Mouse (Mus musculus): ENCODE data around the gene Klhl26. TPM values are rescaled to one million over a fixed set of nuclear protein-coding genes. Genes with fewer than 3 reads are reported as not detected.
A peak's percentile ranks its signal among the peaks of the same experiment; 100 is the strongest.

Gene Klhl26
- polyA plus RNA-seq, 1 experiment from 2014 or later, result 29.6 TPM

- Histone ChIP-seq H3K9me3 (no peaks in the 10 kb centered on the region), H3K4me2 (replicated peaks) (peak overlapping the region; percentile 86), H3K4me1 (peaks cover 18% of the 10 kb centered on the region), H3K9ac (peak overlapping the region; percentile 80; the same call in 1 of the 2 replicates), H3K4me3 (peak overlapping the region; percentile 68), H3K36me3 (no peaks in the 10 kb centered on the region), H3K27ac (no peak overlapping the region), H3K27me3 (no peaks in the 10 kb centered on the region)
- no peak for ATAC-seq (ENCODE audit: insufficient number of reproducible peaks, insufficient read depth, low FRiP score, low TSS enrichment)
- WGBS, result 84% methylated on average over 2 of the region's 2 CpGs
Observed at GRCm38 (mm10) chr8:70438423-70438822, 38.3 kb downstream of the Klhl26 start.

- no peaks in the 10 kb centered on the region for H3K27me3 ChIP-seq
- ATAC-seq (ENCODE audit: insufficient number of reproducible peaks, insufficient read depth, low FRiP score, low TSS enrichment), result no peak
- H3K27ac ChIP-seq, result no peak overlapping the region
- 88% methylated on average over 5 of the region's 5 CpGs for WGBS
- H3K9me3 ChIP-seq, result no peaks in the 10 kb centered on the region
- H3K4me2 ChIP-seq (replicated peaks), result no peak overlapping the region
- H3K4me1 ChIP-seq, result peaks cover 17% of the 10 kb centered on the region
- no peak overlapping the region for H3K4me3 ChIP-seq
- no peaks in the 10 kb centered on the region for H3K36me3 ChIP-seq
- no peak overlapping the region for H3K9ac ChIP-seq
Observed at GRCm38 (mm10) chr8:70435156-70435555, 41.6 kb downstream of the Klhl26 start.

- WGBS, result 44% methylated on average over 4 of the region's 4 CpGs
- H3K4me2 ChIP-seq (replicated peaks), result no peak overlapping the region
- no peak overlapping the region for H3K27ac ChIP-seq
- H3K4me3 ChIP-seq, result no peak overlapping the region
- no peak for ATAC-seq (ENCODE audit: insufficient number of reproducible peaks, insufficient read depth, low FRiP score, low TSS enrichment)
- no peaks in the 10 kb centered on the region for H3K27me3 ChIP-seq
- 0 out of 2 replicates have a peak, but pooled peaks cover 4% of the 10 kb centered on the region for H3K4me1 ChIP-seq
- H3K9ac ChIP-seq, result no peak overlapping the region
- peaks cover 3% of the 10 kb centered on the region; the same call in 1 of the 2 replicates for H3K36me3 ChIP-seq
- no peaks in the 10 kb centered on the region for H3K9me3 ChIP-seq
Observed at GRCm38 (mm10) chr8:70432991-70433536, 43.7 kb downstream of the Klhl26 start.

- H3K4me3 ChIP-seq, result no peak overlapping the region
- no peak overlapping the region for H3K4me2 ChIP-seq (replicated peaks)
- H3K4me1 ChIP-seq, result no peaks in the 10 kb centered on the region
- no peak overlapping the region for H3K27ac ChIP-seq
- H3K36me3 ChIP-seq, result peaks cover 3% of the 10 kb centered on the region; the same call in 1 of the 2 replicates
- WGBS, result 96% methylated on average over 4 of the region's 4 CpGs
- no peak for ATAC-seq (ENCODE audit: insufficient number of reproducible peaks, insufficient read depth, low FRiP score, low TSS enrichment)
- no peaks in the 10 kb centered on the region for H3K9me3 ChIP-seq
- no peaks in the 10 kb centered on the region for H3K27me3 ChIP-seq
- H3K9ac ChIP-seq, result no peak overlapping the region
Observed at GRCm38 (mm10) chr8:70431213-70431612, 45.6 kb downstream of the Klhl26 start.

GRCm38 (mm10) chr8:70426300-70426907 is 50.4 kb downstream of the Klhl26 start:
- no peak overlapping the region for H3K27ac ChIP-seq
- H3K4me3 ChIP-seq, result no peak overlapping the region
- no peaks in the 10 kb centered on the region for H3K4me1 ChIP-seq
- H3K9ac ChIP-seq, result no peak overlapping the region
- no peak for ATAC-seq (ENCODE audit: insufficient number of reproducible peaks, insufficient read depth, low FRiP score, low TSS enrichment)
- no peaks in the 10 kb centered on the region for H3K27me3 ChIP-seq
- no peaks in the 10 kb centered on the region for H3K9me3 ChIP-seq
- H3K4me2 ChIP-seq (replicated peaks), result no peak overlapping the region
- H3K36me3 ChIP-seq, result peaks cover 3% of the 10 kb centered on the region; the same call in 1 of the 2 replicates
- 89% methylated on average over 2 of the region's 2 CpGs for WGBS

- H3K9me3 ChIP-seq, result no peaks in the 10 kb centered on the region
- H3K27me3 ChIP-seq, result no peaks in the 10 kb centered on the region
- H3K27ac ChIP-seq, result peak overlapping the region; percentile 4; the same call in 1 of the 2 replicates
- H3K4me2 ChIP-seq (replicated peaks), result no peak overlapping the region
- H3K4me1 ChIP-seq, result peaks cover 27% of the 10 kb centered on the region
- 92% methylated on average over 2 of the region's 2 CpGs for WGBS
- no peak for ATAC-seq (ENCODE audit: insufficient number of reproducible peaks, insufficient read depth, low FRiP score, low TSS enrichment)
- no peak overlapping the region for H3K9ac ChIP-seq
- no peaks in the 10 kb centered on the region for H3K36me3 ChIP-seq
- H3K4me3 ChIP-seq, result no peak overlapping the region
Observed at GRCm38 (mm10) chr8:70422722-70423121, 54.0 kb downstream of the Klhl26 start.

GRCm38 (mm10) chr8:70421349-70422104 is 55.2 kb downstream of the Klhl26 start:
- H3K36me3 ChIP-seq, result no peaks in the 10 kb centered on the region
- H3K4me3 ChIP-seq, result no peak overlapping the region
- H3K9ac ChIP-seq, result no peak overlapping the region
- peaks cover 38% of the 10 kb centered on the region for H3K4me1 ChIP-seq
- no peaks in the 10 kb centered on the region for H3K9me3 ChIP-seq
- WGBS, result 79% methylated on average over 18 of the region's 18 CpGs
- ATAC-seq (ENCODE audit: insufficient number of reproducible peaks, insufficient read depth, low FRiP score, low TSS enrichment), result no peak
- 0 out of 2 replicates have a peak overlapping the region, but pooled peaks have one; percentile 17 for H3K27ac ChIP-seq
- no peak overlapping the region for H3K4me2 ChIP-seq (replicated peaks)
- no peaks in the 10 kb centered on the region for H3K27me3 ChIP-seq

GRCm38 (mm10) chr8:70419879-70420643 is 56.7 kb downstream of the Klhl26 start:
- Histone ChIP-seq H3K4me3 (no peak overlapping the region), H3K9me3 (no peaks in the 10 kb centered on the region), H3K4me1 (peaks cover 44% of the 10 kb centered on the region), H3K4me2 (replicated peaks) (no peak overlapping the region), H3K27ac (0 out of 2 replicates have a peak overlapping the region, but pooled peaks have one; percentile 14), H3K9ac (no peak overlapping the region), H3K27me3 (no peaks in the 10 kb centered on the region), H3K36me3 (no peaks in the 10 kb centered on the region)
- ATAC-seq (ENCODE audit: insufficient number of reproducible peaks, insufficient read depth, low FRiP score, low TSS enrichment), result no peak
- WGBS, result 76% methylated on average over 11 of the region's 11 CpGs

- H3K4me3 ChIP-seq, result no peak overlapping the region
- 37% methylated on average over 14 of the region's 14 CpGs for WGBS
- no peak overlapping the region for H3K9ac ChIP-seq
- H3K9me3 ChIP-seq, result no peaks in the 10 kb centered on the region
- H3K27me3 ChIP-seq, result no peaks in the 10 kb centered on the region
- H3K4me2 ChIP-seq (replicated peaks), result no peak overlapping the region
- H3K36me3 ChIP-seq, result 0 out of 2 replicates have a peak, but pooled peaks cover 1% of the 10 kb centered on the region
- peaks cover 44% of the 10 kb centered on the region for H3K4me1 ChIP-seq
- H3K27ac ChIP-seq, result 0 out of 2 replicates have a peak overlapping the region, but pooled peaks have one; percentile 59
- 0 out of 2 replicates have a peak, but pooled peaks have one; percentile 5 for ATAC-seq (ENCODE audit: insufficient number of reproducible peaks, insufficient read depth, low FRiP score, low TSS enrichment)
Observed at GRCm38 (mm10) chr8:70418954-70419353, 57.8 kb downstream of the Klhl26 start.

GRCm38 (mm10) chr8:70417914-70418313 is 58.9 kb downstream of the Klhl26 start:
- Histone ChIP-seq H3K4me3 (no peak overlapping the region), H3K36me3 (peaks cover 9% of the 10 kb centered on the region), H3K4me2 (replicated peaks) (no peak overlapping the region), H3K27ac (0 out of 2 replicates have a peak overlapping the region, but pooled peaks have one; percentile 33), H3K27me3 (no peaks in the 10 kb centered on the region), H3K9me3 (no peaks in the 10 kb centered on the region), H3K9ac (no peak overlapping the region), H3K4me1 (peaks cover 44% of the 10 kb centered on the region)
- no peak for ATAC-seq (ENCODE audit: insufficient number of reproducible peaks, insufficient read depth, low FRiP score, low TSS enrichment)
- 43% methylated on average over 10 of the region's 10 CpGs for WGBS

- no peak overlapping the region for H3K27ac ChIP-seq
- no peaks in the 10 kb centered on the region for H3K9me3 ChIP-seq
- H3K4me1 ChIP-seq, result peaks cover 44% of the 10 kb centered on the region
- no peak overlapping the region for H3K4me2 ChIP-seq (replicated peaks)
- no peak overlapping the region for H3K4me3 ChIP-seq
- H3K36me3 ChIP-seq, result peaks cover 13% of the 10 kb centered on the region
- WGBS, result 50% methylated on average over 6 of the region's 6 CpGs
- ATAC-seq (ENCODE audit: insufficient number of reproducible peaks, insufficient read depth, low FRiP score, low TSS enrichment), result no peak
- H3K27me3 ChIP-seq, result no peaks in the 10 kb centered on the region
- 0 out of 2 replicates have a peak overlapping the region, but pooled peaks have one; percentile 20 for H3K9ac ChIP-seq
Observed at GRCm38 (mm10) chr8:70416941-70417340, 59.8 kb downstream of the Klhl26 start.

Data from embryonic facial prominence, embryonic 12.5 days (tissue).